Mouse (Mus musculus): Measurements from ENCODE around the gene Gm45716.
"Not testable (repeated sequence)": the region's sequence is repeated elsewhere in the genome, so short reads cannot be mapped to it uniquely, and the experiment has no call there.

Gm45716 gene

DNA sequence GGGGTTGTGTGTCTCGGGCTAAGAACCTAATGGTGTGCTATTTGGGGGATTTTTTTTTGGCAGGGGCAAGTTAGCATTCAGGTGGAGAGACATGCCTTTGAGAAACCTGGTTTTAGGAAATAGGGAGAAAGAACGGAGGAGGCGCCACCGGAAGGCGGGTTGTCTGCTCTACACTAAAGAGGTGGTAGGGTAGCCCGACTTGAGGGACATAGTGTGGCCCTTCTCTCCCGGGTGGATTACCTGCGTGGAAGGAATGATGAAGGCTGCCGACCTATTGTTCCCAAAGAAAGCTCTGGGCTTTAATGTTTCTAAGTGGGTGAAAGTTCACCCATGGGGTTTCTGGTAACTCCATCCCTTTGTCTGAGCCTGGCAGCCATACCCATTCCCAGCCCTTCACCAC lies 62.7 kb downstream of the Gm45716 start:
- peak; percentile 45 for DNase-seq (ENCODE audit: low read depth)

DNA sequence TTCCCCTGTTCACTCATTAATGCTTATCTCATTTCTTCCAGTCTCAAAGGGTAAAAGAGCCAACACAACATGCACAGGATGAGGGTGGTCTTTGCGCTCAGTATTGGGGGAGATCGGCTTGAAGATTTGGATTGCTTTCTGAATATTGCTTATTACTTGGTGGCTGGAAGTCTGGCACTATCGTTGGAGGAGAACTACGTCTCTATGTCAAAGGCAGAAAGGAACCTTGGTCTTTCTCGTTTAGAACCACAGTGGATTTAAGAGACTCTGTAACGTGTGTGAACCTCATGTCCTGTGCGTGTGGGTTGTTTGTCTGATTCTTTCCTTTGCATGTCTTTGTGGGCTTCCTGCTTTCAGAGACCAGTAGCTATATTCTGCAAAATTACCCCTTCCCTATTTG lies 63.2 kb downstream of the Gm45716 start:
- peak; percentile 23 for DNase-seq (ENCODE audit: low read depth)

GRCm38 (mm10) chr11:90251923-90252322 lies 64.4 kb downstream of the Gm45716 start:
- DNase-seq (ENCODE audit: low read depth) = peak; percentile 28

DNA sequence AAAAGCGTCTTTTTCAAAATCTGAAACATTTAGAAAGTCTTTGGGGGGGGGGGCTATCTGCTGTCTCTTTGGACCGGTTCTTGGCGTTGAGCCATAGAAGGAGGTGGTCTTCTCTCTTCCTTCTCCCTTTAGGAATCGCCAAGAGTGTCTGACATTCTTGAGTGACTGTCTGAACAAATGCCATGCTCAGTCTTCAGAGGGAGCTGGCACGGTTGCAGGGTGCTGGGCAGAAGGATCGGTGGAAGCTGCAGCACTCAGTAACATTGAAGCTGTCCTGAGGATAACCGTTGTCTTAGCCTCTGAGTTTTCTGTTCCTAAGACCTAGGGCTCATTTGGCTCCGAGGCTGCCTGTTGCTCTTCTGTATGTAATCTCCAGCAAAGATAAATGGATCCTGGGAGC lies 64.9 kb downstream of the Gm45716 start:
- DNase-seq (ENCODE audit: low read depth) = peak; percentile 47

DNA sequence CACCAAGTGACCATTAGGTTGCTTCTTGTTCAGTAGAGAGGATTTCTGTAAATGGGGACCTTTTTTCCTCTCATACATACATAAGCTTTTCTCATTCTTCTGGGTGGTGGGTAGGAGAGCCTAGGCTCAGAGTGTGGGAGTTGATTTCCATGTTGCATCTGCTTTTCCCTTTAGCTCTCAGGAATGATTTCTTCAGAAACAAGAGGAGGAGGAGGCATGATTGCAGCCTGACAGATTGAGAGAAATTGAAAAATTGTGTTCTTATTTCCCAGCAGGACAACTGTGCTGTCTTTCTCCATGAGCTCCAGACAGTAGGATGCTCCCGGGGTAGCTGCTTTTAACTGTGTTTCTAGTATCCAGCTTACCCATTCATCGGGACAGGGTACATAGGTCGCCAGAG lies 67.1 kb downstream of the Gm45716 start:
- no peak for DNase-seq (ENCODE audit: low read depth)

GRCm38 (mm10) chr11:90255687-90256086 lies 68.2 kb downstream of the Gm45716 start:
- peak; percentile 67 for DNase-seq (ENCODE audit: low read depth)

DNA sequence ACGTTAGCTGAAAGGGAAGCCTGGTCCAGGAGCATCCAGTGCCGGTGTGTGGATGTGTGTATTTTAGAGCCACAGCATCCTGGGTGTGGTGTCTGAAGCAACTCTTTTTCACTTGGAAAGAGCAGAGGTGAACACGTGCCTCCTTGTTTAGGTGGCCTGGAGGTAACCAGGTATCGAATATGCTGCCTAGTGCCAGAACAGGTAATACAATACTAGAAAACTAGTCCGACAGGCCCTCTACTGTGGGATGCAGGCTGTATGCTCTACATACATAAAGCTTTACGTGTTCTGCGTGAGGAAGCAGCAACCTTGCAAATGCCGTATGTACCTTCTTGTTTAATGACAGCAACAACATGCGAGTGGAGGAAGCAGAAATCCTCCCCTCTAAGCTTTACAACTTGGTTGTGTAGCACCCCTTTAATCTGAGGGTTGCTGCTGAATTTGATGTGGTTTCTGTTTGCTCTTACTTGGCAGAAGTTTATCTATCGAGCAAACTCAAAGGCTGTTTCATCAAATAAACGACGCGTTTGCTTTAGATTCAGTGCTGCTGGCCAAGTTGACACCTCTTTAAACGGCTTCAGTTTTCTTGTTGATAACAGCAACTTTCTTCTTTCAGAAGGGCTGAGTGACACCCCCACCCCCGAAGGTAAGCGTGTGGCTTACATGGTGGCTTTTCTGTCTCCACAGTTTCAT lies 69.5 kb downstream of the Gm45716 start:
- DNase-seq (ENCODE audit: low read depth) = no peak

GRCm38 (mm10) chr11:90258321-90258927 lies 70.9 kb downstream of the Gm45716 start:
- DNase-seq (ENCODE audit: low read depth) = no peak

- peak; percentile 81 for DNase-seq (ENCODE audit: low read depth)
Observed at GRCm38 (mm10) chr11:90259071-90259470, 71.6 kb downstream of the Gm45716 start.

DNA sequence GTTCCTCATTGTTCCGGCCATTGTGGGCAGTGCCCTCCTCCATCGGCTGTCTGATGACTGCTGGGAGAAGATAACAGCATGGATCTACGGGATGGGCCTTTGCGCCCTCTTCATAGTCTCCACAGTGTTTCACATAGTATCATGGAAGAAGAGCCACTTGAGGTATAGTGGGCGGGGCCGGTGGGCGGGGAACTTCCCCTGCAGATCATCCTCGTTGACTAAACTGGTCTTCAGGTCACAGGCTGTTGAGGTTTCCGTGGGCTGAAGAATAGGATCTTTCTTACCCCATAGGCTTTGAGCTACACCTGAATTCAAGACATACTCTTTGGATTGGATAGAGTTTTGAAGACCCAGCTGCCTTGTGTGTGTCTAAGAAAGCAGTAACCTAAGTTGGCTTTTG lies 72.3 kb downstream of the Gm45716 start:
- DNase-seq (ENCODE audit: low read depth) = no peak

- no peak for DNase-seq (ENCODE audit: low read depth)
Observed at GRCm38 (mm10) chr11:90264180-90264579, 76.7 kb downstream of the Gm45716 start.

DNA sequence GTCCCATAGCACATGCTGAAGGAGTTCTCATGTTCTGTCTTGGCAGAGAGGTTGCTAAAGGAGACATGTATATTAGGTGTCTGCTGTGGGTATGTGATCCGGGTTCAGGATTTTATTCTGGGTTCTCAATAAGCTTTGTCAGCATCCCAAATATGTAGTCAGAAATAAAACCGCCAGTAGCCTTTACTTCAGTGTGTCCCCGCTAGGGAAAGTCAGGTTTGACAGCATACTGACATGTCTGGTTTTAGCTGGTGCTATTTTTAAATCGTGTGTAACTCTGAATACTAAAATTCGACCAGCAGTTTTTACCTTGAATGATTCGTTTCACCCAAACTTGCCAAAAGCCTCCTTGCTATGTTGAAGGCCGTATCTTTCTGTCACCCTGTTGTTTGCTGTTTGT lies 78.1 kb downstream of the Gm45716 start:
- no peak for DNase-seq (ENCODE audit: low read depth)

DNA sequence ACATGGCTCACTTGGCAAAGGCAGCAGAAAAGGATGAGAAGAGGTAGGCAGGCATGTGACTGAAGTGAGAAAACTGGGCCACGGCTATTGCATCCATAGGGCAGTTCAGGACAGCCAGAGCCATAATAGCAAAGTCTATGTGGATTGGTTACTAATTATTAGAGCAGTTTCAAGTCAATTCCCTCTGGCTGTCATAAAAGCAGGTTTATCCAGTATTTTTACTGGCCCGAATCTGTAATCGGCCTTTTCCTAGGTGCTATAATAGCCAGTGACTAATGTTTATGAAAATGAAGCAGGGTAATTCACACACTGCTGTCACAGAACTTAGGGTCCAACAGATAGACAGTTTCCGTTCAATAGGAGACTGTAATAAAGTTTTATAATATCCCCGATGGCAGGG lies 81.5 kb downstream of the Gm45716 start:
- no peak for DNase-seq (ENCODE audit: low read depth)

GRCm38 (mm10) chr11:90269398-90270123 lies 82.1 kb downstream of the Gm45716 start:
- no peak for DNase-seq (ENCODE audit: low read depth)

- DNase-seq (ENCODE audit: low read depth) = peak; percentile 58
Observed at GRCm38 (mm10) chr11:90270132-90270877, 82.8 kb downstream of the Gm45716 start.

- DNase-seq (ENCODE audit: low read depth) = no peak
Observed at GRCm38 (mm10) chr11:90274187-90274586, 86.7 kb downstream of the Gm45716 start.

GRCm38 (mm10) chr11:90275663-90276062 lies 88.2 kb downstream of the Gm45716 start:
- no peak for DNase-seq (ENCODE audit: low read depth)

GRCm38 (mm10) chr11:90276150-90276549 lies 88.7 kb downstream of the Gm45716 start:
- no peak for DNase-seq (ENCODE audit: low read depth)

- no peak for DNase-seq (ENCODE audit: low read depth)
Observed at GRCm38 (mm10) chr11:90276561-90276960, 89.1 kb downstream of the Gm45716 start.

- no peak for DNase-seq (ENCODE audit: low read depth)
Observed at GRCm38 (mm10) chr11:90280069-90280468, 92.6 kb downstream of the Gm45716 start.

DNA sequence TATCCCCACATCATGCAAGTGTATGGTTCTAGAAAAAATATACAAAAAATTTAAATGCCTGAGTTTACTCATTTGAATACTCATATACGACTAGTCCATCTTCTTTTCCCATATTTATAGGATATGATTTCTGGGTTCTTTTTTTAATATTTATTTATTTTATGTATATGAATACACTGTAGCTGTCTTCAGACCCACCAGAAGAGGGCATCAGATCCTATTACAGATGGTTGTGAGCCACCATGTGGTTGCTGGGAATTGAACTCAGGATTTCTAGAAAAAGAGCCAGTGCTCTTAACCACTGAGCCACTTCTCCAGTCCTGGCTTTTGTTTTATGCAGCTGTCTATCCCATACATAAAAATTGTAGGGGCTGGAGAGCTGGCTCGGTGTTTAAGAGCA lies 94.5 kb downstream of the Gm45716 start:
- not testable (repeated sequence) for DNase-seq (ENCODE audit: low read depth)

DNA sequence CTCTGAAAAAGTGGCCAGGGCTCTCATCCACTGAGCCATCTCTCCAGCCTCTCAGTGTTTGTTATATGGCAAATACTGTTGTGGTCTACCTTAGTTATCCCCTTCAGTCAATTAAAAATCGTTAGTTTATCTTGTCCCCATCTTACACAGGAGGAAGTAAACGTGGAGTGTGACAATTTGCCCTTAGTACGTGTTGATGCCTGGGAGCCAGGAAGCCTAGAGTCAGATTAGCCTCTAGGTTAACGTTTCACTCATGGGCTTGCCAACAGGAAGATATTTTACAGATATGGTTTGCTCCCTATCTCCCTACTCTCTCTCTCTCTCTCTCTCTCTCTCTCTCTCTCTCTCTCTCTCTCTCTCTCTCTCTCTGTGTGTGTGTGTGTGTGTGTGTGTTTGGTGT lies 95.7 kb downstream of the Gm45716 start:
- DNase-seq (ENCODE audit: low read depth) = no peak

DNA sequence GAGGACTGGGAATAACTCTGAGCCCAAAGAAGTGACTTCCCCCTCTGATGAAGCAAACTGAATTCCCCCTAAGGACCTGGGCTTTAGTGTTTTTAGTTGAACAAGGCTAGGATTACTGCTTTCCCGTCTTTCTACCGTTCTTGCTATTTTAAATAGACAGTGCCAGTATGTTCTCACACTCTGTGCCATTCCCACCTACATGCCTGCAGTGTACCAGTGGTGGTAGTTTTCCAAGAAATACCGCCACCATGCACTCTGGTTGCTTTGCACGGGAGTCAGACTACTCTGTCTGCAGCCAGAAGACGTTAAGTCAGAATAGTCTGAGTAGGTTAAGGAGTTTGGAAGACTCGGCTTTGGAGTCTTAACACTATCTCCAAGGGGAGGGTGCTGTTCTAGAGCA lies 96.1 kb downstream of the Gm45716 start:
- DNase-seq (ENCODE audit: low read depth) = no peak
